Mouse (Mus musculus) ES-E14 (cell line): ENCODE data around the gene Cbx3. TPM values are rescaled to one million over a fixed set of nuclear protein-coding genes. Genes with fewer than 3 reads are reported as not detected.

Experiments used
- DNase-seq: peaks from one replicate; pipeline ENCODE4 v3.0.0-alpha.2; 2013; ENCODE audit warnings: low read depth, low spot score
- H3K27ac ChIP-seq: 2 replicates; pipeline ENCODE4 v1.5.1; 2012; ENCODE audit warnings: low read depth, mild to moderate bottlenecking, low read length, moderate library complexity, mixed read lengths; ENCODE audit not compliant: poor library complexity, insufficient read depth, severe bottlenecking
- H3K36me3 ChIP-seq: 2 replicates; pipeline ENCODE4 v1.6.1; 2012; ENCODE audit warnings: mild to moderate bottlenecking, low read length, moderate library complexity, mixed read lengths; ENCODE audit not compliant: control insufficient read depth, poor library complexity, insufficient read depth, severe bottlenecking
- H3K4me1 ChIP-seq, 2 experiments: fragments of 150-350 bp in 1 of 2; sonication (generic) in 1 of 2; 2 replicates each; pipeline ENCODE4 v1.6.1; 2012; ENCODE audit warnings: low read length in 2 of 2, mild to moderate bottlenecking in 1 of 2, mixed read lengths in 1 of 2; ENCODE audit not compliant: control insufficient read depth in 2 of 2, insufficient read depth in 2 of 2, poor library complexity in 1 of 2
- H3K4me3 ChIP-seq, 2 experiments: fragments of 150-350 bp in 1 of 2; sonication (generic) in 1 of 2; 2 replicates each; pipeline ENCODE4 v1.5.1; 2012; ENCODE audit warnings: low read length in 2 of 2, low read depth in 1 of 2, mild to moderate bottlenecking in 1 of 2, mixed read lengths in 1 of 2; ENCODE audit not compliant: insufficient read depth in 1 of 2, poor library complexity in 1 of 2, severe bottlenecking in 1 of 2
- H3K9ac ChIP-seq: 2 replicates; pipeline ENCODE4 v1.6.1; 2012; ENCODE audit warnings: low read depth, mild to moderate bottlenecking, low read length, mixed read lengths; ENCODE audit not compliant: poor library complexity, insufficient read depth, severe bottlenecking
- H3K9me3 ChIP-seq: fragments of 150-350 bp; sonication (generic); 2 replicates; pipeline ENCODE4 v1.6.1; 2012; ENCODE audit warnings: low read depth, mild to moderate bottlenecking, low read length; ENCODE audit not compliant: control insufficient read depth, insufficient read depth
- CHD2 ChIP-seq: IDR thresholded peaks from 2 replicates; pipeline ENCODE4 v1.6.1; 2014; ENCODE audit warnings: mild to moderate bottlenecking, low read depth, low read length, inconsistent platforms
- HCFC1 ChIP-seq: IDR thresholded peaks from 2 replicates; pipeline ENCODE4 v1.6.1; 2012; ENCODE audit warnings: low read length, inconsistent platforms, borderline replicate concordance; ENCODE audit not compliant: insufficient read depth
- MAFK ChIP-seq: IDR thresholded peaks from 2 replicates; pipeline ENCODE4 v1.6.1; 2014; ENCODE audit warnings: mild to moderate bottlenecking, low read depth, low read length, inconsistent platforms; ENCODE audit not compliant: insufficient read depth
- ZC3H11A ChIP-seq: IDR thresholded peaks from 2 replicates; pipeline ENCODE4 v1.6.1; 2012; ENCODE audit warnings: low read depth, mild to moderate bottlenecking, inconsistent platforms, low read length, borderline replicate concordance
- ZNF384 ChIP-seq: IDR thresholded peaks from 2 replicates; pipeline ENCODE4 v1.6.1; 2012; ENCODE audit warnings: low read depth, low read length, inconsistent platforms
- in situ Hi-C, 2 experiments: fragments of 600-800 bp; cut with MboI; formaldehyde crosslinking; loops; one replicate each; pipeline ENCODE4 v1.15.1; 2025; ENCODE audit warnings: low sequenced_read_pairs in 2 of 2, inconsistent platforms in 1 of 2; ENCODE audit not compliant: unreplicated experiment in 2 of 2
- total RNA-seq: library from RNA; depleted of rRNA; stranded (reverse); fragments of 300-350 nt; gene quantifications from 2 replicates; pipeline ENCODE4 v1.2.3, GENCODE M21; 2012

Gene Cbx3
- total RNA-seq, 1 experiment = 177 TPM

DNA sequence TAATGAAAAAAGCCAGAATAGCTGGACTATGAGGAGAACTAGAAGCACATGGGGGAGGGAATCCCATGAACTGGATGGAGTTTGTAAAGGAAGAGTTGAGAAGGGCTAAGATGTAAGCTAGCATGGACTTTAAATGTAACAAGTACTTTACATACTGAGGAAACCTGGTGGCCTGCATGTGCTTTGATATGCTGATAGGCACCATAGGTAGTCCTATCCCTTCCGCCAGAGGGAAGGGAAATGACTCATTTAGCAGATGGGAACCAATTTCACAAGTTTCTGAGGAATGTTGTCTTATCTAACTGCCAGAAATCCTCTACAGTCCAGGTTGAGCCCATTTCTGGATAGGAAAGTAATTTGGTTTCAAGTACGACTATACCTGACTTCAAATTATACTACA is 15.5 kb downstream of the Cbx3 start:
- Histone ChIP-seq H3K9me3 (no peaks in the 10 kb centered on the region), H3K4me3 (no peak overlapping the region), H3K27ac (no peak overlapping the region), H3K4me1 (peaks cover 0 to 4% of the 10 kb centered on the region in 2 experiments; a peak in 1 of 4 replicates), H3K36me3 (peaks cover 16% of the 10 kb centered on the region), H3K9ac (no peak overlapping the region)
- in situ Hi-C loops = no loop called here
- no peak for TF ChIP-seq HCFC1
- TF ChIP-seq ZNF384 = no peak
- TF ChIP-seq ZC3H11A = no peak
- TF ChIP-seq CHD2 = no peak
- TF ChIP-seq MAFK = no peak
- DNase-seq = no peak

DNA sequence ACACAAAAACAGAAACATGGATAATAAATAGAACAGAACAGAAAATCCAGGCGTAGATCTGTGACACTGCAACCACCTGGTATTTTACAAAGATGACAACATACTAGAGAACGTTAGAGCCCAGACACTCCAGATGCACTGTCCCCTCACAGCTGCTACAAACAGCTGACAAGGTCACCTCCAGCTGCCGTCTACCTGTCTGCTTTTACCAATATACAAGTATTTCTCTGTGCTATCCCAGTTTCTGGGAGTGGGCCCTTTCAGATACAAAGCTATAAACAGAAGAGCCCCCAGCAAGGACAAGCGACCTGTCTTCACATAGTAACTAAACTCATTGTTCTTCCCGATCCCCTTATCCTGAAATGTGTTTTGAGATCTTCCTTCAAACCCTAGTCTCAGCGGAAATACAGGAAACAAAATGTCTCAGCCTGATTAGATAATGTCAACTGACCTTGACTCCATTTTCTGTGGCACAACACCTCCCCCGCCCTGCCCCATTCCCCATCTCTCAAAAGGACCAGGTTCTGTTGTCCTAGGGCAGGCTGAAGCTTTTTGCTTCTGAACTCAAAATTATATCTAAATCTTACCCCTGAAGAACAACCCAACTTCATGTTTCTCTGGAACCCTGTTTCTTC is 16.0 kb downstream of the Cbx3 start:
- H3K9ac ChIP-seq = no peak overlapping the region
- peaks cover 0 to 4% of the 10 kb centered on the region in 2 experiments; a peak in 1 of 4 replicates for H3K4me1 ChIP-seq
- in situ Hi-C loops = no loop called here
- H3K4me3 ChIP-seq = no peak overlapping the region
- no peak overlapping the region for H3K27ac ChIP-seq
- TF ChIP-seq HCFC1 (no peak), ZC3H11A (no peak), ZNF384 (no peak), CHD2 (no peak), MAFK (no peak)
- peaks cover 12% of the 10 kb centered on the region for H3K36me3 ChIP-seq
- no peaks in the 10 kb centered on the region for H3K9me3 ChIP-seq
- no peak for DNase-seq

DNA sequence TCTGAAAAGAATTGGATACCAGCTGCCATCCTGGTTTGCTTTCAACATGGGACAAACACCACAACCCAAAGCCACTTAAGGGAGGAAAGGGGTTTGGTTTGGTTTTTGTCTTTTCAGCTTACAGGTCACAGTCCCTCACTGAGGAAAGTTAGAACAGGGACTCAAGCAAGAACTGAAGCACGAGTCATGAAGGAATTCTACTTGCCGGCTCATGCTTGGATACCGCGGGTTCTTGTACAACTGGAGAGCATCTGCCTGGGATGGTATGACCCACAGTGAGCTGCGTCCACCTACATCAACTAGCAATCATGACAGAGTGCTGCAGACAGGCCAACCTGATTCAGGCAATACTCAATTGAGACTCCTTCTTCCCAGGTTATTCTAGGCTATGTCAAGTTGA is 16.6 kb downstream of the Cbx3 start:
- no peak for TF ChIP-seq HCFC1
- no peak for TF ChIP-seq ZNF384
- TF ChIP-seq MAFK = no peak
- TF ChIP-seq CHD2 = no peak
- no peaks in the 10 kb centered on the region for H3K9me3 ChIP-seq
- no peak overlapping the region for H3K4me3 ChIP-seq
- in situ Hi-C loops = no loop called here
- H3K4me1 ChIP-seq = peaks cover 0 to 4% of the 10 kb centered on the region in 2 experiments; a peak in 1 of 4 replicates
- DNase-seq = no peak
- peaks cover 6% of the 10 kb centered on the region for H3K36me3 ChIP-seq
- H3K9ac ChIP-seq = no peak overlapping the region
- H3K27ac ChIP-seq = no peak overlapping the region

DNA sequence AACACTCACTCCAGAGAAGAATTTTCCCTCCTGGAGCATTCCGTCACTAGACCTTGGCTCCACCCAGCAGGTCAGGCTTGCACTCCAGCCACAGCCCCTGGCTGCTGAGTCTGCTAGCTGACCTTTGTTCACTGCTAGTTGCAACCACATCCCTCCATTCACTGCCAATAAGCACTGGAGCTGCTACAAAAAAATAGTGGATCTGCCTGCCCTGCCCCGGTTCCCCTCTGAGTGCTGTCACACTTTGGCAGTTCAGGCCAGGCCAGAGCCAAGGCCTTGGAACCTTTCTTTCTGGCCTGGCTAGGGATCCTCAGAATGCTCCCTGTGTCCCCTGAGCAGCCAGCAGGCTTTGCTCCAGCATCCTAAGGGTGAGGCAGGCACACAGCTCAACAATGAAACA is 19.6 kb downstream of the Cbx3 start:
- Histone ChIP-seq H3K9ac (no peak overlapping the region), H3K4me1 (peaks cover 0 to 4% of the 10 kb centered on the region in 2 experiments; a peak in 1 of 4 replicates), H3K9me3 (no peaks in the 10 kb centered on the region), H3K36me3 (no peaks in the 10 kb centered on the region), H3K4me3 (no peak overlapping the region), H3K27ac (0 out of 2 replicates have a peak overlapping the region, but pooled peaks have one; percentile 65)
- TF ChIP-seq ZC3H11A = no peak
- no peak for TF ChIP-seq MAFK
- TF ChIP-seq HCFC1 = no peak
- no peak for TF ChIP-seq ZNF384
- TF ChIP-seq CHD2 = no peak
- no peak for DNase-seq
- in situ Hi-C loops = no loop called here
